In the genomic region with DNA sequence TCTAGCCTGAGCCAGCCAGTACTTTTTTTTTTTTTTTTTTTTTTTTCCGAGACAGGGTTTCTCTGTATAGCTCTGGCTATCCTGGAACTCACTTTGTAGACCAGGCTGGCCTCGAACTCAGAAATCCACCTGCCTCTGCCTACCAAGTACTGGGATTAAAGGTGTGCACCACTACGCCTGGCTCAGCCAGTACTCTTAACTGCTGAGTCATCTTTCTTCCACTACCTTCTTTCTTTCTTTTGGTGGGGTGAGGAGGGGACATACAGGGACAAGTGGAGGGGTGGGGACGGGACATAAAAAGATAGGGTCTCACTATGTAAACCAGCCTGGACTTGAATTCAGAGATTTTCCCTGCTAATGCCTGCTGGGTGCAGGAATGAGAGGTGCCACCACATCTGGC, we compare ENCODE assay signal across 6 mouse cellular contexts. TPM values are rescaled to one million over a fixed set of nuclear protein-coding genes. Genes with fewer than 3 reads are reported as not detected.
"Had no signal": no experiment of that assay in that cellular context is flagged by ENCODE, and none has a peak within 500 bp of the region (broad histone marks: within the 10 kb centered on the region; RNA-seq: fewer than 3 reads in every experiment).

No protein-coding gene starts in this region.

RNA-seq across cellular contexts. Expression of a gene that starts 51.4 kb away (rescaled TPM):
- total RNA-seq: heart, postnatal 10 days; heart, postnatal 14 days; heart, postnatal 25 days; heart, postnatal 36 days; layer of hippocampus, adult 2 months had no signal
- polyA plus RNA-seq: kidney, adult 2 months had no signal
